Mouse (Mus musculus) gastrocnemius, postnatal 10 days (tissue): Measurements from ENCODE around the gene 1110059G10Rik. TPM values are rescaled to one million over a fixed set of nuclear protein-coding genes. Genes with fewer than 3 reads are reported as not detected.
A peak's percentile ranks its signal among the peaks of the same experiment; 100 is the strongest.

ENCODE experiments used
- DNase-seq: peaks from one replicate; pipeline ENCODE4 v3.0.0; 2021; ENCODE audit warnings: mixed read lengths
- long read RNA-seq, 2 experiments: library from polyadenylated mRNA; stranded (forward); transcript quantifications; one replicate each; pipeline ENCODE4 v2.0.0; 2021
- total RNA-seq, 2 experiments: library from RNA; stranded (reverse); gene quantifications; 2 replicates each; pipeline ENCODE4 v1.2.3; 2021

The 1110059G10Rik gene
- total RNA-seq, result 10 to 100 TPM; 14.6 to 15.6 TPM
- long read RNA-seq, experiment 1, partial matches to known transcripts, result 0 of 5 reads
- long read RNA-seq, experiment 1, other reads (novel, unspliced or antisense), result 0 of 5 reads
- long read RNA-seq, experiment 2, partial matches to known transcripts, result 0 of 3 reads
- long read RNA-seq, experiment 2, other reads (novel, unspliced or antisense), result 0 of 3 reads

DNA sequence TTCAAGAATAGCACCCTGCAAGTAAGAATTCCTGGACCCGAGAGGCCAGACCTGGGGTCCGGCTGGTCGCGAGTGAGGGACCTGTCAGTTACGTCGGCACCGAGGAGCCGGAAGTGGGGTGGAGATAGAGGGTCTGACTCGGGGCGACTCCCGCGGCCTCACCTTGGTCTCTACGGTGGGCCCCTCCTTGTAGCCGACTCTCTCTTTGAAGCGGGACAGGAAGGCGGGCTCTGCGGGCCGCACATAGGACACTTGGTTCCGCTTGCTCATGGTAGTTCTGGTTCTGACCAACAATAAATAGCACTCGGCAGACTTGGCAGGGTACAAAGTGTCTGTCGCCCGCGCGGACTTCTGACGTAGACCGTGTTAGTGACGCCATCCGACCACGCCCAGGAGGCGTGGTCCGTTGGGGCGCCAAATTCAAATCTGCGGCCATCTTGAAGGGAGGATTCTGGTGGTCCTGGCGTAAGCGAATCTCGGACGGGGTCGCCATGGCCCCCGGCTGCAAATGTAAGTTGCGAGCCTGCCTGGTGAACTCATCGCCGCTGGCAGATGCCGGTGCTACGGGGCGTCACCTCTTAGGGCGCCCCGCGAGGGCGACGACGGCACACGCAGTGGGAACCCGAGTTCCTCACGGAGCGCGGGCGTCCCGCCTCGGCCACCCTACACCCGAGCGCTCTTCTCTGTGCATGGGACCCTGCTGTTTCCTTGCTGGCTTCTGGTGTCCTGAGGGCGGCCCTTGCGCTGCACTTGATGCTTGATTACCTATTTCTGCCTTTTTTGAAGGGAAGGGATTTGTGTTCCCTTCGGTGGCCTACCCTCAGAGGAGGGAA is at the start of gene 1110059G10Rik, which contains the start of gene Kif15:
1110059G10Rik (minus strand) TSS at position 358 of the 833 bp plus-strand sequence.
Kif15 (plus strand) TSS at position 404 of the 833 bp plus-strand sequence.
- peak; percentile 94 for DNase-seq

- no peak for DNase-seq
Observed at GRCm38 (mm10) chr9:122999193-122999586, 48.4 kb upstream of the 1110059G10Rik start.

DNA sequence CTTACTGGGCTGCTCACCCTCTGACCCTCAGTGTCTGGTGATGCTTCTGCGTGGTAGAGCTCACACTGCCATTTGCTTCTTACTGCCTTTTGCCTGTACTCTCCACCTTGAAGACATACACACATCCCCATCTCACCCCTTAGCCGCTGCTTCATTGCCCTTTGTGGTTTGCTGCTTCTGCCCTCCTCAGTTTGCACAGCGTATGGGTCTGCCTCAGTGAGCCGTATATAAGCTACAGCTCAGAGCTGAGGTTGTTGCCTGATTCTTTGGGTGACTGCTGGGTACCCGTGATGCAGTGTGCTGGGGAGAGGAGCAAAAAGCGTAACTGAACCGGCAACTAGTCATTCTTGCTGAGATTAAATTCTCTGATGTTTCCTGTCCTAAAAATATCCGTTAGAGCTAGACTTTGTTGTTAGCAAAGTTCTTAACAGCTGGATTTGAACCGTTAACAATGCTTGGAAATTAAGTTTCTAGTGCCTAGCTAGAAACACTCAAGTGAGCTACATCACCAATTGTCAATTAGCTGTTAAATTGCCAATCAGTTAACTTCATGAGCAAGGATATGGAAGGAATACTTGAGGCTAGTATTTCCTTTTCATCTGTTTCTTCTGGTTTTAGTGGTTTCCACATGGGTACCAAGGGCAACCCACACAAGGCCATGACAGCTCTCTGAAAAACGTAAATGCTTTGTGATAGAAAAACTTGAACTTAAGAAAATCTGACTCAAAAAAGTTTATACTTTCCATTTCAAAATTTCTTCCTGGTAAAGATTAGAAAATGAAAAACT is 47.8 kb upstream of the 1110059G10Rik start:
- no peak for DNase-seq

DNA sequence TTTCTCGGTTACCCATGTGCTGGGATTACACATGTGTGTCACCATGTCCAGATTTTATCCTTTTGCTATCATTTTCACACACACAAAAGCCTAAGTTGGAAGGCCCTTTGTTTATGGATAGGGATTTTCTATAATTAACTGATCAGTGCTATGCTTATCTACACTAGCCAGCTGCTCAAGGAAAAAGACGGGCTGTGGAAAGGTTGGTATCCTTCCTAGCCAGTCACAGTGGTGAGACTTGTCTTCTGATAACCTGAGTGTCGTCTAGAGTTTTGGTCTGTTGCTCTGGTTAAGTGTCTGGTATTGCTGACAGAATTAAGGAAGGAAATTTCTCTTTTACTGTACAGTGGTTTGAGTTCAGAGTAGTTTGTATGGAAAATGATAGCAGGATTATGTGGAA is 21.9 kb downstream of the 1110059G10Rik start:
- DNase-seq, result no peak

DNA sequence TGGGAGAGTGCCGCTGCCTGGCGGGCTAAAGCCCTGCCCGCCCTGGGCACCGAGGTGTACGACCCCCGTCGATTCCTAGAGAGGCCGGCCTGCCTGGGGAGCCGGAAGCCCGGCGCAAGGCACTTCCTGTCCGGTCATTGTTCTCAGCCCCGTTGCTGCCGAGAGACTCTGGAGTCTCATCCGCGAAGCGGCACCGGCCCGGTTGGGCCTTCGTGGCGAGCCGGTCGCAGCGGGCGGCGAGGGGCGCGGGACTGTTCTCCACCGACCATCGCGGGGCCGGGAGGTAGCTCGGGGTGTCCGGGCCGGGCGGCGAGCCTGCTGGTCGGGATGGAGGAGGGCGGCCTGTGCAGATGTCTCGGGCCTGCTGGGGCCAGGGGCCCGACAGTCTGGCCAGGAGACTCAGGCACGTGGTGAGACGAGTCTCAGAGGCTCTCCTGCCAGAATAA is 27.8 kb downstream of the 1110059G10Rik start, which contains the start of gene Zfp105:
Zfp105 (plus strand) TSS at position 137 of the 446 bp plus-strand sequence.
- DNase-seq, result peak; percentile 54

GRCm38 (mm10) chr9:122922436-122922835 is 28.4 kb downstream of the 1110059G10Rik start:
- DNase-seq, result no peak

GRCm38 (mm10) chr9:122902717-122903535 is 47.9 kb downstream of the 1110059G10Rik start:
- peak; percentile 59 for DNase-seq

- no peak for DNase-seq
Observed at GRCm38 (mm10) chr9:122901047-122901446, 49.8 kb downstream of the 1110059G10Rik start.

Other genes starting within 250 kb of the 1110059G10Rik start
- gene Topaz1, start 203.7 kb downstream of the 1110059G10Rik start, total RNA-seq, result not detected
- 10 to 100 TPM; 21.9 to 25.0 TPM for gene Tcaim, start 145.5 kb downstream of the 1110059G10Rik start, total RNA-seq
- not detected for gene Gm35549, start 107.0 kb downstream of the 1110059G10Rik start, total RNA-seq
- gene Zfp445, start 85.0 kb downstream of the 1110059G10Rik start, total RNA-seq, result 10 to 100 TPM; 46.6 to 60.7 TPM
- gene Zkscan7, start 65.3 kb downstream of the 1110059G10Rik start, total RNA-seq, result 1 to 10 TPM; 4.9 to 6.1 TPM
- gene Zfp105, start 27.9 kb downstream of the 1110059G10Rik start, total RNA-seq, result 1 to 10 TPM; 4.6 to 6.3 TPM
- 1 to 10 TPM; 7.9 to 8.1 TPM for gene Kif15, start within 50 bp of the 1110059G10Rik start, total RNA-seq
- gene Tmem42, start 70.3 kb upstream of the 1110059G10Rik start, total RNA-seq, result 10 to 100 TPM; 12.8 to 12.9 TPM
- under 1 TPM; 0.38 to 0.49 TPM for gene Tgm4, start 83.7 kb upstream of the 1110059G10Rik start, total RNA-seq
- 10 to 100 TPM; 43.3 to 46.9 TPM for gene Zdhhc3, start 162.2 kb upstream of the 1110059G10Rik start, total RNA-seq
- gene Exosc7, start 162.2 kb upstream of the 1110059G10Rik start, total RNA-seq, result 10 to 100 TPM; 18.7 to 24.0 TPM
- gene Clec3b, start 199.9 kb upstream of the 1110059G10Rik start, total RNA-seq, result 100 to 1,000 TPM in 1 of 2 experiments, 10 to 100 TPM in 1; 92.5 to 112 TPM